Mouse (Mus musculus): ENCODE results near the gene Efna5.

Gene Efna5

DNA sequence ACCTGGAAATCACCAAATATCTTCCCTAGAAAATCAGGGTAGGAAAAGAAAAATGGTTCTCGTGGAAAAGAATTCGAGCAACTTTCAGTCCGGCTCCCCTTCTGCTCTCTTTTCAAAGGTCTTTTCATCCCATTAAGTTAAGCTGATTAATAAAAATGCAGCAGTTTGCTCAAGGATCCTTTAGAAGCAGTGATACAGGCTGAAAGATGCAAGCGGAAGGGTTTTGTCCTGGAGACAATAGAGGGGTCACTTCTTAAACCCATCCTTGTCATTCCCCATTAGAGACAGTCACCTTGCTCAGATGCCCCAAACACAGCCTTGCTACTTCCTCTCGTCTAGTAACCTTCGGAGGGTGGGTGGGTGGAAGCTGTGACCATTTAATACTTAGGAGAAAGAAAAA, 27.4 kb downstream of the Efna5 start:
- DNase-seq (ENCODE audit: low spot score in 2 of 2): no peak

DNA sequence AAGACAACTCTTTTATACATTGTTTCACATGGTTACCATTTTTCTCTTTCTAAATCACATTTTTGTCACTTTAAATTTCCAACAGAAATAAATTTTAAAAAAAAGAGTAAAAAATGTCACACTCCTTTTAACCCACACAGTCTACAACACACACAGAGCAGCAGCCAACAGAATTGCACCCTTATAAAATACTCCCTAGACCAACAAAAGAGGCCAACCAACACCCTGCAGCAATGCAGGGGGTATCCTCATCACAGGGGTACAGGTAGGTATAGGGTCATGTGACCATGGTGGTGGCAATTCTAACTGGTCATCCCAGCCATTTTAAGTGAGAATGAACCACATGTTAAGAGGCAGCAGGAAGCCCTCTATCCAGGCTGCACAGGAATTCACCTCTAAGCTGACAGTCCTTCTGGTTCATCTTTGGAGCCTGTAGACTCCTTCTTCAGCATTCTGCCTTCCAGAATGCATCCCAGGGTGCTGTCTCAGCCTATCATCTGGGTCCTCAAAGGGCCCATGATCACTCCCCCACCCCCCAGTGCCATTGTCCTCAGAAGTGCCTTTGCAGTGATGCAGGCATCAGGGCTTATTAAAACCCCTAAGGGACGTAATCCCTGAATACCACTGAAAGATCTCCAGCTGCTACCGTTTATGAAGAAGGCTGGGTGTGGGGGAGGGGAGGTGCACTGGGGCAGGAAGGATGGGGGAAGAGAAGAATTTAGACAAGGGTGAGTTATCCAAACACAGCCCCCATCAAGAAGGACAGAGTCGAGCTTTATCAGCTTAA, 28.1 kb downstream of the Efna5 start:
- no peak for DNase-seq (ENCODE audit: low spot score in 2 of 2)

GRCm38 (mm10) chr17:62851268-62851667, 29.8 kb downstream of the Efna5 start:
- DNase-seq (ENCODE audit: low spot score in 2 of 2): no peak

GRCm38 (mm10) chr17:62850603-62851002, 30.5 kb downstream of the Efna5 start:
- no peak for DNase-seq (ENCODE audit: low spot score in 2 of 2)

GRCm38 (mm10) chr17:62849676-62850075, 31.4 kb downstream of the Efna5 start:
- DNase-seq (ENCODE audit: low spot score in 2 of 2): no peak

DNA sequence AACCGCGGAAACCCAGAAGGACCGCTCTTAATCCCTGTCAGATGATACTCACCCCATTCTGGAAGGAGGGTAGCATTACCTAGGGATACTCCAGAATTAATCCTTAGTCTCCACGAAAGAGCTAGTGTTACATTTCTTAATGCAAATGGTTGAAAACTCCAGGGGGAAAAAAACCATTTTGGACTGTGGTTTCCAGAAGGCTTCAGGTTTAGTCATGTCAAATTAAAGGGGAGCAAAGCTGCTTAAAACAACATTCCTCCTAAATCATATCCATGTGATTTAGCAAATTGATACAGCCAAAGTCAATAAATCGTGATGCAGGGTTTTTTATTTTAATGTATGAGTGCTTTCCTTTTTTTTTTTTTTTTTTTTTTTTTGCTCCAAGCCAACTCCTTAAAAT, 35.5 kb downstream of the Efna5 start:
- DNase-seq (ENCODE audit: low spot score in 2 of 2): no peak

- DNase-seq (ENCODE audit: low spot score in 2 of 2): peak; percentile 39 to 45
These were observed 36.8 kb downstream of the Efna5 start for GRCm38 (mm10) chr17:62844329-62844728.

DNA sequence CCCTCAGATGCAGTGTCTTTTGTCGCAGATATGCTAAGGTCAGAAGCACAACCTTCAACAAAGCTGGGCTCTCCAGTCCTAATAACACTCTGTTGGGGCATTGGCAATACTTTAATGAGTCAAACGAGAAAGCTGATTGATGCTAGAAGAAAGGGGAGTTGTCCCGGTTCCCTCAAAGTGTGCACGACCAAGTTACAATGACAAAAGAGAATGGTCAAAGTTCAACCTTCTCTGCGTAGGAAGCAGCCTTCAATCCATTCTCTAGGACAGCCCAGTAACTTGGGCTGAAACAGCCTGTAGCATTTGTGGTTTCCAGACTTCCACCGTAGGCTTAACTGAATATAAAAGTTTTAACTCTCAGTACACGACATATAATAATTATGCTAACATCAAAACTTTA, 43.8 kb downstream of the Efna5 start:
- no peak for DNase-seq (ENCODE audit: low spot score in 2 of 2)

- DNase-seq (ENCODE audit: low spot score in 2 of 2): no peak
These were observed 44.5 kb downstream of the Efna5 start for GRCm38 (mm10) chr17:62836598-62837106.

DNA sequence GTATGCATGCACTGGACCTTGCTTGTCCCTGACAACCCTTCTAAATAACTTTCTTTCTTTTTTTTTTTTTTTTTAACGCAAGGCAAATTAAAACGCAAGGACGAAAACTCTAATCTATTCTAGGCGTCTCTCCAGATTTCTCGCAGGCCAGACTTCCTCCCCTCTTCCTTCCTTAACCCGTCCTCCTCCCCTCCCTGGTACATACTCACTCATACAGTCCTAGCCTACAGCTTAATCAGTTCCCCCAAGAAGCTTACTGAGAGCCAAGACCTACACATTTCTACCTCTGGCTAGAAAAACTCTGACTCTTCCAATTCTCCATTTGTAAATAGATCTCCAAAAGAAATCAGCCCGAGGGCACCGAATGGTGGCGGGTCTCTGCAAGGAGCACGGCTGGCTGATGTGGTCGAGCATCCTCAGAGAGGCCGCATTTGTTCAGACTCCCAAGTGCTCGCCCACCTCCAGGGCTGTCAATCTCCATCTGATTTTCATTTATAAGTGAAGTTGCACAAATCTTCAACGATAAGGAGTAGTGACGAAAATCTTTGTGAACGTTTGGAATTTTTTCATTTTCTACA, 48.5 kb downstream of the Efna5 start:
- DNase-seq (ENCODE audit: low spot score in 2 of 2): no peak

- no peak for DNase-seq (ENCODE audit: low spot score in 2 of 2)
These were observed 53.6 kb downstream of the Efna5 start for GRCm38 (mm10) chr17:62827549-62827948.

GRCm38 (mm10) chr17:62821219-62821618, 59.9 kb downstream of the Efna5 start:
- DNase-seq (ENCODE audit: low spot score in 2 of 2): no peak

DNA sequence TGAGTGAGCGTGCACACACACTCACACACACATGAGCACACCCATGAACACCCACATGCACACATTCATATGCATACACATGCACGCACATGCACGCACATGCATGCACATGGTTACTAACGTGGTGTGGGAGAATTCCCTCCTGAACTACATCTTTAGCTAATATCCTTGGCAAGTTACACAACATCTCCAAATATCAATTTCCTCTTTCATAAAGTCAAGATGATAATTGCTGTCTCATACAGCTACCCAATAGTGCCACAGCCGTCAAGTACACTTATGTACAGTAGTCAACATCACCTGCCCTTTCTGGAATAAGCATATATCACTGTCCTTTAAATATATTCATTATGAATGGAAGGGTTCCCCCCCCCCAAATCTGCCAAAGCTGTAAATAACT, 61.2 kb downstream of the Efna5 start:
- no peak for DNase-seq (ENCODE audit: low spot score in 2 of 2)

- DNase-seq (ENCODE audit: low spot score in 2 of 2): no peak
These were observed 62.3 kb downstream of the Efna5 start for GRCm38 (mm10) chr17:62818821-62819220.

DNA sequence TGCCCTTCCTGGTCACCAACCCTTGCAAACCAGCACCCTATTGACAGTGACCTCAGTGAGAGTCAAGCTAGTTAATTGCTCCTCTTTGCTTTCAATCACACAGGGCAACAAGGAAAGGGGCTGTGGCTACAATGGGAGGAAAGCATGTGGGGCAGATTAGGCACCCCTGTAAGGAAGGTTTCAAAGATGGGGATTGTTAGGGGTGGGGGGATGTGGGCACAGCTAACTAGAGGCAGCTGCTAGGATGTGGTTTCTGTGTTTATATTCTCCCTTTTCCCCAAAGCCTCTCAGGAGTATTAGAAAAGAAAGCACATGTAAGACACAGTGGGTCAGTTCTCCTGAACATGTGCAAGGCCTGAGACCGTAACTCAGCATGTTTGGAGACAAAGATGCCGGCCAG, 62.8 kb downstream of the Efna5 start:
- no peak for DNase-seq (ENCODE audit: low spot score in 2 of 2)

DNA sequence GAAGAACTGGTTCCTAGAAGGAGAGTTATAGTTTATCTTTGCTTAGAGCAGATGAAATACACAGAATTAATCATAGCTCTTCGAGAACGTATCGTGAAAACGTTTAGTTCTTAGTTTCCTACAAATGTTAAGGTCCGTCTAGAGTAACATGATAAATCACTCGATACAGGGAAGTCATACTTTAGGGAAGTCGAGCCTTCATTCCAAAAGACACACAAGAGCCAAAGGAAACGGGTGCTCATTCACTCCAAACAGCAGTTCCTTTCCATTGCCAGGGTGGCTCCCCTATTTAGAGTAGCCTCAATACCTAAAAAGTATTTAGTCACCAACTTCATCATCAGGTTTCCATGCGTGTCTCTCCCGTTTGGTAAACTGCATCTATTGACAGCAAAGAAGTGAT, 64.2 kb downstream of the Efna5 start:
- DNase-seq (ENCODE audit: low spot score in 2 of 2): no peak

GRCm38 (mm10) chr17:62813461-62813860, 67.7 kb downstream of the Efna5 start:
- DNase-seq (ENCODE audit: low spot score in 2 of 2): no peak

- no peak for DNase-seq (ENCODE audit: low spot score in 2 of 2)
These were observed 73.2 kb downstream of the Efna5 start for GRCm38 (mm10) chr17:62807891-62808290.

- DNase-seq (ENCODE audit: low spot score in 2 of 2): no peak
These were observed 74.5 kb downstream of the Efna5 start for GRCm38 (mm10) chr17:62806646-62807045.

GRCm38 (mm10) chr17:62802748-62803147, 78.4 kb downstream of the Efna5 start:
- DNase-seq (ENCODE audit: low spot score in 2 of 2): no peak

GRCm38 (mm10) chr17:62797272-62797671, 83.8 kb downstream of the Efna5 start:
- DNase-seq (ENCODE audit: low spot score in 2 of 2): no peak

- no peak for DNase-seq (ENCODE audit: low spot score in 2 of 2)
These were observed 91.5 kb downstream of the Efna5 start for GRCm38 (mm10) chr17:62789291-62790290.

Measured in spleen, postnatal 36 days (tissue).